In the genomic region with DNA sequence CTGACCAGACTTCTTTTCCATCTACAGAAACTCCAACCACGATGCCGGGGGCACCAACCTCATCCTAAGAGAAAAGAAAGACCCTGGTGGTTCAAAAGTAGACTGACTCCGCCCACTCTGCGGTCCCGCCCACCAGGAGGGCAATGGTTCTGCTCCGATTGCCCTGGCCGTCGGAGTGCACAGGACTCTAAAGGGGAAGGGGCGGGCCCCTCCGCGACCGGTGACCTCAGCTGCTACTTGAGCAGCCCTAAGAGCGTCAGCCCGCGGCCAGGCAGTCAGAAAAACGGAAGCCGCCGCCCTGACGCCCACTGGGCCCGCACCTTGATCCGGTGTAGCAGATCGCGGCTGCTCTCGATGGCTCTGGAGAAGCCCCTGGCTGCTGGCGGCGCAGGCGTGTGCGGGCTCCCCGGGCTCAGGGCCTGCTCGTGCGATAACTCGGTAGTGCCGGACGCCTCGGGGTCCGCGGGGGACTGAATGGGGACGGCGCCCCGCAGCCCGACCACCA, we compare ENCODE assay signal across 8 mouse cellular contexts. TPM values are rescaled to one million over a fixed set of nuclear protein-coding genes. Genes with fewer than 3 reads are reported as not detected.
DNase-seq lines count a peak whose midpoint lies in the region; ATAC-seq and TF ChIP-seq lines count a peak whose summit lies in the region.

No protein-coding gene starts in this region.

- peaks cover 8% of the 10 kb centered on the region for H3K36me3 ChIP-seq in forebrain, embryonic 13.5 days (ENCODE audit: poor library complexity, severe bottlenecking)
- H3K36me3 ChIP-seq in heart, postnatal 0 days (replicated peaks; ENCODE audit: control insufficient read depth, insufficient read depth, low read length): peaks cover 14% of the 10 kb centered on the region; the same call in 1 of the 2 replicates
- H3K36me3 ChIP-seq in neural tube, embryonic 15.5 days: peaks cover 16% of the 10 kb centered on the region

- peak overlapping the region; percentile 90 for H3K4me3 ChIP-seq in forebrain, embryonic 13.5 days
- peak overlapping the region; percentile 77 for H3K4me3 ChIP-seq in heart, postnatal 0 days (ENCODE audit: low read depth, low read length)
- H3K4me3 ChIP-seq in lung, adult 2 months (replicated peaks; ENCODE audit: extremely low read depth, low read depth, low read length): peak overlapping the region; percentile 65
- peak overlapping the region; percentile 95 for H3K4me3 ChIP-seq in neural tube, embryonic 15.5 days (replicated peaks)

- peak overlapping the region; percentile 87 for H3K27ac ChIP-seq in forebrain, embryonic 13.5 days
- H3K27ac ChIP-seq in heart, postnatal 0 days (ENCODE audit: low read depth): peak overlapping the region; percentile 94
- H3K27ac ChIP-seq in neural tube, embryonic 15.5 days (replicated peaks): peak overlapping the region; percentile 92

- peaks cover 9% of the 10 kb centered on the region; the same call in 1 of the 2 replicates for H3K4me1 ChIP-seq in forebrain, embryonic 13.5 days
- H3K4me1 ChIP-seq in heart, postnatal 0 days (ENCODE audit: control insufficient read depth, insufficient read depth): no peaks in the 10 kb centered on the region
- peaks cover 2% of the 10 kb centered on the region; the same call in 1 of the 2 replicates for H3K4me1 ChIP-seq in lung, adult 2 months (ENCODE audit: control insufficient read depth, insufficient read depth, low read length)
- peaks cover 14% of the 10 kb centered on the region for H3K4me1 ChIP-seq in neural tube, embryonic 15.5 days

- no peaks in the 10 kb centered on the region for H3K9me3 ChIP-seq in forebrain, embryonic 13.5 days (replicated peaks)
- H3K9me3 ChIP-seq in heart, postnatal 0 days (replicated peaks; ENCODE audit: control insufficient read depth, low read length): no peaks in the 10 kb centered on the region
- no peaks in the 10 kb centered on the region for H3K9me3 ChIP-seq in neural tube, embryonic 15.5 days (replicated peaks)

- peak; percentile 87 for DNase-seq in MEL-GATA-1-ER (ENCODE audit: extremely low read depth, low read depth)
- DNase-seq in heart, postnatal 0 days (ENCODE audit: low spot score): peak; percentile 76
- peak; percentile 94 to 95 for DNase-seq in kidney, postnatal 36 days
- peak; percentile 74 for DNase-seq in lung, adult 2 months
- peak; percentile 66 to 73 for DNase-seq in thymus, adult 18-20 months

- H3K4me2 ChIP-seq in forebrain, embryonic 13.5 days: peak overlapping the region; percentile 71
- H3K4me2 ChIP-seq in heart, postnatal 0 days (ENCODE audit: low read depth, low read length): peak overlapping the region; percentile 89
- H3K4me2 ChIP-seq in neural tube, embryonic 15.5 days: peak overlapping the region; percentile 67

- under 1% methylated on average over 37 of the region's 41 CpGs for WGBS in forebrain, embryonic 13.5 days
- WGBS in heart, postnatal 0 days: under 1% methylated on average over 40 of the region's 41 CpGs
- WGBS in lung, adult 2 months: under 1% methylated on average over 41 of the region's 41 CpGs
- WGBS in neural tube, embryonic 15.5 days: under 1% methylated on average over 39 of the region's 41 CpGs

- 0 out of 2 replicates have a peak, but pooled peaks have one; percentile 24 for TF ChIP-seq POLR2A in lung, adult 2 months (IDR thresholded peaks at IDR 0.05; ENCODE audit: borderline replicate concordance, extremely low read depth, low read depth, low read length)

- peak overlapping the region; percentile 82 for H3K9ac ChIP-seq in forebrain, embryonic 13.5 days
- peak overlapping the region; percentile 81 for H3K9ac ChIP-seq in heart, postnatal 0 days (replicated peaks; ENCODE audit: low read depth, low read length)
- peak overlapping the region; percentile 91 for H3K9ac ChIP-seq in neural tube, embryonic 15.5 days (replicated peaks)

- no peaks in the 10 kb centered on the region for H3K27me3 ChIP-seq in forebrain, embryonic 13.5 days
- H3K27me3 ChIP-seq in heart, postnatal 0 days (ENCODE audit: control insufficient read depth, insufficient read depth, low read length): no peaks in the 10 kb centered on the region
- no peaks in the 10 kb centered on the region for H3K27me3 ChIP-seq in neural tube, embryonic 15.5 days (replicated peaks)

- no peak for TF ChIP-seq EP300 in heart, postnatal 0 days (IDR thresholded peaks at IDR 0.05; ENCODE audit: low read depth)

- peak; percentile 71; the same call in 1 of the 2 replicates for ATAC-seq in cerebellum, adult (ENCODE audit: insufficient number of reproducible peaks, low FRiP score, low TSS enrichment)
- ATAC-seq in forebrain, embryonic 13.5 days: peak; percentile 75
- ATAC-seq in heart, postnatal 0 days (ENCODE audit: insufficient read depth, low read depth): peak; percentile 86
- ATAC-seq in neural tube, embryonic 15.5 days (ENCODE audit: low FRiP score): peak; percentile 82

- no peak for TF ChIP-seq CTCF in heart, postnatal 0 days (IDR thresholded peaks at IDR 0.05; ENCODE audit: low read depth)
- no peak for TF ChIP-seq CTCF in lung, adult 2 months (IDR thresholded peaks at IDR 0.05; ENCODE audit: insufficient read depth, low read length)

RNA-seq across cellular contexts. Expression of a gene that starts 0.5 kb away (rescaled TPM):
- polyA plus RNA-seq in forebrain, embryonic 13.5 days (2015; fragmentation: Nextera tagmentation; extraction: Ambion mirVana): 8.1 and 8.5 TPM in 2 replicates
- 6.4 and 14.5 TPM in 2 replicates for total RNA-seq in heart, postnatal 0 days (2014; rRNA removed; ENCODE audit: low replicate concordance)
- polyA plus RNA-seq in heart, postnatal 0 days (2015; fragmentation: Nextera tagmentation; extraction: Ambion mirVana): 12.2 and 13.8 TPM in 2 replicates
- 7.4 and 10.9 TPM in 2 replicates for polyA plus RNA-seq in lung, adult 2 months (2012; rRNA removed)
- polyA plus RNA-seq in neural tube, embryonic 15.5 days (2015; fragmentation: Nextera tagmentation; extraction: Ambion mirVana): 12.4 and 12.7 TPM in 2 replicates

RNA-seq across cellular contexts. Expression of a gene that starts 28.9 kb away (rescaled TPM):
- 470 and 585 TPM in 2 replicates for polyA plus RNA-seq in forebrain, embryonic 13.5 days (2015; fragmentation: Nextera tagmentation; extraction: Ambion mirVana)
- total RNA-seq in heart, postnatal 0 days (2014; rRNA removed; ENCODE audit: low replicate concordance): 204 and 235 TPM in 2 replicates
- polyA plus RNA-seq in heart, postnatal 0 days (2015; fragmentation: Nextera tagmentation; extraction: Ambion mirVana): 568 and 607 TPM in 2 replicates
- 31.1 and 36.3 TPM in 2 replicates for polyA plus RNA-seq in lung, adult 2 months (2012; rRNA removed)
- 234 and 310 TPM in 2 replicates for polyA plus RNA-seq in neural tube, embryonic 15.5 days (2015; fragmentation: Nextera tagmentation; extraction: Ambion mirVana)

RNA-seq across cellular contexts. Expression of a gene that starts 55.3 kb away (rescaled TPM):
- 41.0 and 43.8 TPM in 2 replicates for polyA plus RNA-seq in forebrain, embryonic 13.5 days (2015; fragmentation: Nextera tagmentation; extraction: Ambion mirVana)
- 9.8 and 11.4 TPM in 2 replicates for total RNA-seq in heart, postnatal 0 days (2014; rRNA removed; ENCODE audit: low replicate concordance)
- 8.6 and 9.5 TPM in 2 replicates for polyA plus RNA-seq in heart, postnatal 0 days (2015; fragmentation: Nextera tagmentation; extraction: Ambion mirVana)
- 11.9 and 19.2 TPM in 2 replicates for polyA plus RNA-seq in lung, adult 2 months (2012; rRNA removed)
- polyA plus RNA-seq in neural tube, embryonic 15.5 days (2015; fragmentation: Nextera tagmentation; extraction: Ambion mirVana): 30.8 and 32.1 TPM in 2 replicates

Comparison
In these comparisons a context has a peak if more than half of its experiments do, and no peak if none do; other contexts are left out.
1. Peak in every context shown above with its lines: DNase-seq, ATAC-seq, H3K4me3 ChIP-seq and H3K27ac ChIP-seq.